Mouse (Mus musculus): ENCODE results near the gene Svep1.

Svep1 gene

DNA sequence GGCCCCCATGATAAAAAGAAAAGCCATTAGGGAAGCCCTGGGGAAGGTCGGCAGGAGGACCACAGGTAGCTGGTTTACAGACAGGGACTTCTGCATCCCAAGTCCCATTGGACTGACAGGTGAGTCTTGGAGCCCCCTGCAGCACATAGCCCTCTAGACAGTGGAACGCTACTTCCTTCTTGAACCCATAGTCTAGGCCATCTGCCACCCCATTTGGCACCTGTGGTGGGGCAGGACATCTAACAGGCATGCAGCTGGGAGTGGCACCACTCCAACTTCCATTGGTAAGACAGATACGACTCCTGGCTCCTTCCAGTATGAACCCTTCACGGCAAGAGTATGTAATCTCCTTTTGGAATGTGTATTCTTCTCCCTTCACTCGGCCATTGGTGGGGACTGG is 137.8 kb downstream of the Svep1 start:
- TF ChIP-seq NANOG (IDR thresholded peaks at IDR 0.05; ENCODE audit: borderline replicate concordance, low read length) (no peak), CTCF (conservative IDR thresholded peaks at IDR 0.05; ENCODE audit: low read length) (no peak), POU5F1 (IDR thresholded peaks at IDR 0.05; ENCODE audit: borderline replicate concordance, low read length) (no peak)
- Histone ChIP-seq H3K36me3 (ENCODE audit: insufficient read depth, low read length) (no peaks in the 10 kb centered on the region), H3K9me3 (ENCODE audit: low read length) (no peaks in the 10 kb centered on the region; the same call in 1 of the 2 replicates), H3K4me3 (replicated peaks; ENCODE audit: low read length) (no peak overlapping the region), H3K27me3 (ENCODE audit: insufficient read depth, low read length) (peaks cover 18% of the 10 kb centered on the region), H3K4me1 (replicated peaks; ENCODE audit: low read depth, low read length) (0 out of 2 replicates have a peak, but pooled peaks cover 5% of the 10 kb centered on the region)

DNA sequence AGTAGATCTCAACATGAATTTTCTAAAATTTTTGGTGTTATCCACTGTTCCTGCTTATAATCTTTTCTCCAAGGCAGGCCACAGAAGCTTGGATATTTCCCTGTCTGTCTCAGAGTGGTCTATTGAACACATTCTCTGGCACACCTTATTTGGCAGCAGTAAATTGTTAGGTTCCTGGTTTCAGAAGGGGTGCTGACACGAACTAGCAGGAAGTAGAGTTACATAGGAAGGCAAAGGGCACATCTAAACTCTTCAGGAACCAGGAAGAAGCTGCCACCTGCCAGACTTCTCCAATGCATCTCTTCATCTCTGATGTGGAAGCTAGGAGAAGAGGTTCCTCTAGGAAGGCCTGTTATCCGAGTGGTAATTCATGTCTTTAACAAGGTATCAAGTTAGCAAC is 141.9 kb downstream of the Svep1 start:
- no peak overlapping the region for H3K4me3 ChIP-seq (replicated peaks; ENCODE audit: low read length)
- H3K36me3 ChIP-seq (ENCODE audit: insufficient read depth, low read length), result no peaks in the 10 kb centered on the region
- H3K4me1 ChIP-seq (replicated peaks; ENCODE audit: low read depth, low read length), result no peaks in the 10 kb centered on the region
- H3K27me3 ChIP-seq (ENCODE audit: insufficient read depth, low read length), result peaks cover 5% of the 10 kb centered on the region; the same call in 1 of the 2 replicates
- no peaks in the 10 kb centered on the region for H3K9me3 ChIP-seq (ENCODE audit: low read length)
- TF ChIP-seq CTCF (conservative IDR thresholded peaks at IDR 0.05; ENCODE audit: low read length) (no peak), NANOG (IDR thresholded peaks at IDR 0.05; ENCODE audit: borderline replicate concordance, low read length) (no peak), POU5F1 (IDR thresholded peaks at IDR 0.05; ENCODE audit: borderline replicate concordance, low read length) (no peak)

GRCm38 (mm10) chr4:58062933-58063332 is 143.7 kb downstream of the Svep1 start:
- Histone ChIP-seq H3K9me3 (ENCODE audit: low read length) (no peaks in the 10 kb centered on the region), H3K4me1 (replicated peaks; ENCODE audit: low read depth, low read length) (no peaks in the 10 kb centered on the region), H3K36me3 (ENCODE audit: insufficient read depth, low read length) (no peaks in the 10 kb centered on the region), H3K4me3 (replicated peaks; ENCODE audit: low read length) (no peak overlapping the region), H3K27me3 (ENCODE audit: insufficient read depth, low read length) (no peaks in the 10 kb centered on the region)
- TF ChIP-seq POU5F1 (IDR thresholded peaks at IDR 0.05; ENCODE audit: borderline replicate concordance, low read length), result no peak
- TF ChIP-seq NANOG (IDR thresholded peaks at IDR 0.05; ENCODE audit: borderline replicate concordance, low read length), result no peak
- TF ChIP-seq CTCF (conservative IDR thresholded peaks at IDR 0.05; ENCODE audit: low read length), result no peak

GRCm38 (mm10) chr4:58055653-58056052 is 151.0 kb downstream of the Svep1 start:
- TF ChIP-seq POU5F1 (IDR thresholded peaks at IDR 0.05; ENCODE audit: borderline replicate concordance, low read length), result no peak
- no peak for TF ChIP-seq CTCF (conservative IDR thresholded peaks at IDR 0.05; ENCODE audit: low read length)
- TF ChIP-seq NANOG (IDR thresholded peaks at IDR 0.05; ENCODE audit: borderline replicate concordance, low read length), result no peak
- no peaks in the 10 kb centered on the region for H3K36me3 ChIP-seq (ENCODE audit: insufficient read depth, low read length)
- no peaks in the 10 kb centered on the region for H3K27me3 ChIP-seq (ENCODE audit: insufficient read depth, low read length)
- H3K4me3 ChIP-seq (replicated peaks; ENCODE audit: low read length), result no peak overlapping the region
- H3K9me3 ChIP-seq (ENCODE audit: low read length), result no peaks in the 10 kb centered on the region
- H3K4me1 ChIP-seq (replicated peaks; ENCODE audit: low read depth, low read length), result no peaks in the 10 kb centered on the region

DNA sequence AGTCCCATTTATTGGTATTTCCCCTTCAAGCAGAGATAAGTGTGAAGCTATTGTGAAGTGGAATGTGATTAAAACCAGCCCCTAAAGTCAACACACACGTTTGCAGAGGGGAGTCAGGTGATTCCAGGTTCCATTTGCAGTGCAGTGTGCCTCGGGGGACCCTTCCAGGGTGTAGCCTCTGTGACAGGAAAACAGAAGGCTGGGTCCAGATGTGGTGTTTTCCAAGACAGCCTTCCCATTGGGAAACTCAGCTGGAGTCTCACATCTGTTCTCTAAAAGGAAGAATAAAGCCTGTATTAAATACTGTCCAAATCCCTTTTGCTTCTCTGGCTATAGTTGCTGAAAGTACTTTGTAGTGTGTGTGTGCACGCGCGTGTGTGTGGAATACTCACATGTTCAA is 152.2 kb downstream of the Svep1 start:
- Histone ChIP-seq H3K9me3 (ENCODE audit: low read length) (no peaks in the 10 kb centered on the region), H3K4me3 (replicated peaks; ENCODE audit: low read length) (no peak overlapping the region), H3K4me1 (replicated peaks; ENCODE audit: low read depth, low read length) (no peaks in the 10 kb centered on the region), H3K27me3 (ENCODE audit: insufficient read depth, low read length) (no peaks in the 10 kb centered on the region), H3K36me3 (ENCODE audit: insufficient read depth, low read length) (no peaks in the 10 kb centered on the region)
- TF ChIP-seq CTCF (conservative IDR thresholded peaks at IDR 0.05; ENCODE audit: low read length) (no peak), NANOG (IDR thresholded peaks at IDR 0.05; ENCODE audit: borderline replicate concordance, low read length) (no peak), POU5F1 (IDR thresholded peaks at IDR 0.05; ENCODE audit: borderline replicate concordance, low read length) (no peak)

DNA sequence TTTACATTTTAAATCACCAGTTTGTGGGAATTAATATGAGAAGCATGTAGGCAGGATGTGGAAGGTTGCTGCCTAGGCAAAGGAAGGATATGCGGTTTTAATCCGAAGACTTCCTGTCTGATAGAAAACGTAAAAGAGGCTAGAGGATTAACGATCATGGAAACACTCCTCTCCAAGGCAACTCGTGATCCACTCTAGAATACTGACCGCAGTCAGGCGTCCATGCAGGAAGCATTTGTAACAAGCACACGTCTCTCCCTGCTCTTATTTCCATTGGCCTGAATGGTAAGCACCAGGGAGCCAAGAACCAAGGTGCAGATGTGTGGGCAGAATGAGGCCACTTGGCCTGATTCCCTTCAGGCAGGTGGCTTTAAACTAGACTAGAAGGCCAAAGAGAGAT is 155.9 kb downstream of the Svep1 start:
- TF ChIP-seq CTCF (conservative IDR thresholded peaks at IDR 0.05; ENCODE audit: low read length) (no peak), NANOG (IDR thresholded peaks at IDR 0.05; ENCODE audit: borderline replicate concordance, low read length) (no peak), POU5F1 (IDR thresholded peaks at IDR 0.05; ENCODE audit: borderline replicate concordance, low read length) (no peak)
- no peaks in the 10 kb centered on the region for H3K27me3 ChIP-seq (ENCODE audit: insufficient read depth, low read length)
- H3K4me3 ChIP-seq (replicated peaks; ENCODE audit: low read length), result no peak overlapping the region
- H3K36me3 ChIP-seq (ENCODE audit: insufficient read depth, low read length), result no peaks in the 10 kb centered on the region
- H3K4me1 ChIP-seq (replicated peaks; ENCODE audit: low read depth, low read length), result no peaks in the 10 kb centered on the region
- peaks cover 3% of the 10 kb centered on the region; the same call in 1 of the 2 replicates for H3K9me3 ChIP-seq (ENCODE audit: low read length)

DNA sequence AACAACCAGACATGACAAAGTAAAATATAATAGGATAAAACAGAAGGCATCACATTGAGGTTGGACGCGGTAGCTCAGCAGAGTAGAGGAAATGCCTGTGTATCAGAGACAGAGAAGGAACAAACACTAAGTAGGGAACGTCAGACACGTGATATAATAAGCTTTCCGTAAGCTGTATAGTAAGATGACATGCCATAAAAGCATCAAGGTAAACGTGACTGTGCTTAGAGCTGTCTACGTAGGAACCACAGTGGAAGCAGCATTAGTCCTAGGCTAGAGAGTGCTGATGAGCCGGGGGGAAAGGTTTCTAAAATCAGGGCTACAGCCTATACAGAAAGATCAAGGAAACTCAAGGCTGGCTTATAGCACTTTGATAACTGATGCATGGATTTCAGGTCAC is 156.4 kb downstream of the Svep1 start:
- Histone ChIP-seq H3K36me3 (ENCODE audit: insufficient read depth, low read length) (no peaks in the 10 kb centered on the region), H3K4me1 (replicated peaks; ENCODE audit: low read depth, low read length) (no peaks in the 10 kb centered on the region), H3K4me3 (replicated peaks; ENCODE audit: low read length) (no peak overlapping the region), H3K9me3 (ENCODE audit: low read length) (peaks cover 3% of the 10 kb centered on the region; the same call in 1 of the 2 replicates), H3K27me3 (ENCODE audit: insufficient read depth, low read length) (no peaks in the 10 kb centered on the region)
- TF ChIP-seq CTCF (conservative IDR thresholded peaks at IDR 0.05; ENCODE audit: low read length) (no peak), NANOG (IDR thresholded peaks at IDR 0.05; ENCODE audit: borderline replicate concordance, low read length) (no peak), POU5F1 (IDR thresholded peaks at IDR 0.05; ENCODE audit: borderline replicate concordance, low read length) (no peak)

GRCm38 (mm10) chr4:58044833-58045232 is 161.8 kb downstream of the Svep1 start:
- peaks cover 3% of the 10 kb centered on the region; the same call in 1 of the 2 replicates for H3K9me3 ChIP-seq (ENCODE audit: low read length)
- no peaks in the 10 kb centered on the region for H3K27me3 ChIP-seq (ENCODE audit: insufficient read depth, low read length)
- no peaks in the 10 kb centered on the region for H3K4me1 ChIP-seq (replicated peaks; ENCODE audit: low read depth, low read length)
- no peak overlapping the region for H3K4me3 ChIP-seq (replicated peaks; ENCODE audit: low read length)
- TF ChIP-seq POU5F1 (IDR thresholded peaks at IDR 0.05; ENCODE audit: borderline replicate concordance, low read length) (no peak), CTCF (conservative IDR thresholded peaks at IDR 0.05; ENCODE audit: low read length) (no peak), NANOG (IDR thresholded peaks at IDR 0.05; ENCODE audit: borderline replicate concordance, low read length) (no peak)
- H3K36me3 ChIP-seq (ENCODE audit: insufficient read depth, low read length), result no peaks in the 10 kb centered on the region

DNA sequence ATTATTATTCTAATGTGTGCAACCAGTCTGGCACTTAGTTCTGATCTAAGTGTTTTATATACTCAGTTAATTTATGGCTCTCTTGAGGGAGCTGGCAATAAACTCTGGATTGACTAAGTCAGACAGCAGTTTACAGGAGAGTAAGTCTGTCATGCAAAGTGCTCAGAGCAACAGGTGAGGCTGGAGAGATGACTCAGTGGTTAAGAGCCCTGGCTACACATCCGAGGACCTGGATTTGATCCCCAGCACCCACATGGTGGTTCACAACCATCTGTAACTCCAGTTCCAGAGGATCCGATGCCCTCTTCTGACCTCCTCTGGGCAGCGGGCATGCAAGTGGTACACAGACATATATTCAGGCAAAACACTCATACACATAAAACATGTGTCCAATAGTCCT is 162.3 kb downstream of the Svep1 start:
- H3K36me3 ChIP-seq (ENCODE audit: insufficient read depth, low read length), result no peaks in the 10 kb centered on the region
- H3K9me3 ChIP-seq (ENCODE audit: low read length), result peaks cover 3% of the 10 kb centered on the region; the same call in 1 of the 2 replicates
- no peaks in the 10 kb centered on the region for H3K4me1 ChIP-seq (replicated peaks; ENCODE audit: low read depth, low read length)
- H3K27me3 ChIP-seq (ENCODE audit: insufficient read depth, low read length), result no peaks in the 10 kb centered on the region
- no peak for TF ChIP-seq CTCF (conservative IDR thresholded peaks at IDR 0.05; ENCODE audit: low read length)
- TF ChIP-seq POU5F1 (IDR thresholded peaks at IDR 0.05; ENCODE audit: borderline replicate concordance, low read length), result no peak
- no peak for TF ChIP-seq NANOG (IDR thresholded peaks at IDR 0.05; ENCODE audit: borderline replicate concordance, low read length)
- no peak overlapping the region for H3K4me3 ChIP-seq (replicated peaks; ENCODE audit: low read length)

All from E14TG2a.4 (cell line).